Mouse (Mus musculus): ENCODE measurements around the gene D13Ertd608e.

- TF ChIP-seq CTCF (conservative IDR thresholded peaks at IDR 0.05; ENCODE audit: insufficient read depth, insufficient read length, low read depth, low read length): no peak
- TF ChIP-seq POLR2A (IDR thresholded peaks at IDR 0.05; ENCODE audit: low read depth, low read length): no peak
Observed at GRCm38 (mm10) chr13:119797656-119798055, 38.1 kb upstream of the D13Ertd608e start.
